Mouse (Mus musculus) CD4-positive, CD25-positive, alpha-beta regulatory T cell, adult 2 months (primary cell): ENCODE results near the gene Atf3.

Source experiments
- DNase-seq: peaks from one replicate; pipeline ENCODE4 v3.0.0-alpha.2; 2012; ENCODE audit warnings: low read depth, low spot score

The Atf3 gene

DNA sequence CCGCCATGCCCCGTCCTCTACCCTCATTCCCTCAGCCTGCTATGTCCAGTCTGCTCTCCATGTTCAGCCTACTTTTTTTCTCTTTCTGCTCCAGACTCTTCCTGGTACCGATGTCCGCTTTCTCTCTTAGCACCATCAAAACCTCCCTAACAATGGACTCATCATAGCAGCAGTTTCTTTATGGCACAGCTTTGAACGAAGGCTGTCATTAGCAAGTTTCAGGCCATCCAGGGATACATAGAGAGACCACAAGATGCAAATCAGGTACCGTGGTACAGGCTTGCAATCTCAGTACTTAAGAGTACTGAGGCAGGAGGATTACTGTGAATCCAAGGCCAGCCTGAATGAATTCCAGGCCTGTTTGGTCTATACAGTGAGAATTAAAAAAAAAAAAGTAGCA is 25.1 kb downstream of the Atf3 start:
- DNase-seq, result no peak

DNA sequence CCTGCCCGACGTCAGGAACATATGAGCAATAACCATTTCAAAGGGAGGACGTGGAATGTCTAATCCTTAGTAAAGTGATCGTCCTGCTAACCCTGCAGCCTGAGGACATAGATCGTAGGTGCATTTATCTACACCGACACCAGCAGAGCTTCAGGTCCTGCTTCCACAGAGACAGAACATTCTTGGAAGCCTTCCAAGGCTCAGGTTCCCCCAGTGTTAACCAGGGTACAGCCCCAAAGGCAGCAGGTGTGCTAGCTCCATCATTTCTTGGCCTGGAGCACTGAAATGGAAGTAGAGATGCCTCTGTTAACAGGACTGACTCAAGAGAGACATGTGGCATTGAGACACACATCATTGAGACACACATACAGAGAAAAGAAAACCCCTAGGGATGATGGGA is 25.6 kb downstream of the Atf3 start:
- no peak for DNase-seq

DNA sequence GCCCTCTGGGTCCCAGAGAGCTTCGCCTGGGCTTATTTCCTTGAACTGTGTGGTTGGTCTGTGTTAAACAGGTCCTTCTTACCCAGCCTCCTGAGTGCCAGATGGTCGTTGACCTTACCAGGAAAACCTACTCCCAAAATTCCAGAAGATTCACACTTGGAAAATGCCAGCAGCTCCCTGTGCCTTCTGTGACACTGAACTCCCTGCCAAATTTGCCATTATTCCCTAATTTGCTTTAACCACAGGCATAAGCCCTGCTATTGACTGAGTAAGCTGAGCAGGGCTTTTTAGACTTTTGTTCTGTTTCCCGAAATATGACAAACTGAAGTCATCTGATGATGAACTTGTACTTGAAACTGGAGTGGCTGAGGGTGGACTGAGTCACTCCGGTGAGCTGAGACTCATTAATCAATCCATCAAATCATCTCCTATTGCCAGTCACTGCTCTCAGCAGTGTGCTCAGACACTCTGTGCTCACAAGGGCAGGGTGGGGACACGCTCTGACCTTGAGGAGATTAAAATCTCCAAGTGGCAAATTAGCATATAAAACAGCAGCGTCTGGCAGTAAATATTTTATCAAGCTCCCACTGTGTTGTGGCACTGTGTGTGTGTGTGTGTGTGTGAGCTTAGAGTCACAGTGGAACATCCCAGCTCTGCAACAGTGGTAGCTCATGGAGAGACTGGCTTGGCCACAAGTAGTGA is 28.0 kb downstream of the Atf3 start:
- no peak for DNase-seq

DNA sequence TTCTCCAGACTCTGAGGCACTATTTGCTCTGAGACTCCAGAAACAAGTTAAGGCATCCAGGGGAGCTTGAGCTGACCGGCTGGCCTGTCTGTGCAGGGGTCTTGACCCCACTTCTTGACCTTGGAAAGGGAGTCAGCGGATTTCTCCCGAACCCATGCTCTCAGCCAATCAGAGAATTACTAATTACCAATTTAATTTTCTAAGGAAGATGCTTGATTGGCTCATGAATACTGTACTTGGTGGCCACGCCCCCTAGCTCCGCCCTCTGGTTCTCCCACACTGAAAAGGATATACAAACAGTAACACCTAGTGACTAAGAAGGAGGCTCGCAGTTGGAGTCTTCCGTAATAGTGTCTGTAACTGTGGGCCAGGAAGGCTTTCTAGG is 31.5 kb downstream of the Atf3 start:
- peak; percentile 70 for DNase-seq

DNA sequence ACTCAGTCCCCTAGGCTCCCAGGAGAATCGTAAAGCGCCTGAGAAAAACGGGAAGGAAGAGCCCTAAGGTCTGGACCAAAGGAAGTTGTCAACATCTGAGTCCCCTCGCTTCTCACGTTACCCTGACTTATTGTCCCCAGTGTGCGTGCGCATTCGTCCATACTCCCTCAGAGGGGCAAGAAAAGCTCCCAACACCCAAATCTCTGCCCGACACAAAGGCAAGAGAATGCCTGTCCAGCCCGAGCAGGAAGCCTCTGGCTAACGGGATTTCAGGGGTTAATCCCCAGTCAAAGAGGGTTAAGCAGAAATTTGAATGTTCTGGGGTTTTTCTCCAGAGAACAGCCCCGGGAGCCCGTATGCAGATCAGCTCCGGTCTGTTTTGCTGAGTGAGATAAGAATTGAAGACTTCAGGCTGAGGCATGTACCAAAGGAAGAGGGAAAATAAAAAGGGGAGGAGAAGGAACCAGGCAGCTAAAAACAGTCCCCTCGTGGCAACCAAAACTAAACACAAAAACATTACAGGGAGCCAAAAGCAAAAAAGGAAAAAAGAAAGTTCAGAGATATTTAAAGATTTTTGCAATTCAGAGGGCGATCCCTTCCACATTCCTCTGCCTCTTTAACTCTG is 32.0 kb downstream of the Atf3 start:
- DNase-seq, result peak; percentile 41

DNA sequence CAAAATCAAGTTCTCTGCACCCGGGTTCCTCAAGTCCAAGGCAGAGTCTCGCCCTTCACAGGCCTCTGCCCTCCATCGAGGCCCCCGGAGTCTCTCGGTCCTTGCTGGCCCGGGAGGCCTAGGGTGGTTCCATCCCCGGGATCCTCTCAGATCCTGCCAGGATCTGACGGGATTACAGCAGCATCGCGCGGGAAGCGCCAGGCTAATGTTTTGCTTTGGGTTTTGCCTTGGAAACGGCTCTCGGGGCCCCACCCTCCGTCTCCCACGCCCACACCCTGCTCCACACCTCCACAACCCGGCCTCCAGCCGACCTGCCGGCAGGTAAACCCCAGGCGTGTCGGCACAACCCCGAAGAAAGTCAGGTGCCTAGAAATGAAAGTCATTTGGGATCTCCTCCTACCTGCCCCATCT is 33.0 kb downstream of the Atf3 start:
- DNase-seq, result peak; percentile 62

DNA sequence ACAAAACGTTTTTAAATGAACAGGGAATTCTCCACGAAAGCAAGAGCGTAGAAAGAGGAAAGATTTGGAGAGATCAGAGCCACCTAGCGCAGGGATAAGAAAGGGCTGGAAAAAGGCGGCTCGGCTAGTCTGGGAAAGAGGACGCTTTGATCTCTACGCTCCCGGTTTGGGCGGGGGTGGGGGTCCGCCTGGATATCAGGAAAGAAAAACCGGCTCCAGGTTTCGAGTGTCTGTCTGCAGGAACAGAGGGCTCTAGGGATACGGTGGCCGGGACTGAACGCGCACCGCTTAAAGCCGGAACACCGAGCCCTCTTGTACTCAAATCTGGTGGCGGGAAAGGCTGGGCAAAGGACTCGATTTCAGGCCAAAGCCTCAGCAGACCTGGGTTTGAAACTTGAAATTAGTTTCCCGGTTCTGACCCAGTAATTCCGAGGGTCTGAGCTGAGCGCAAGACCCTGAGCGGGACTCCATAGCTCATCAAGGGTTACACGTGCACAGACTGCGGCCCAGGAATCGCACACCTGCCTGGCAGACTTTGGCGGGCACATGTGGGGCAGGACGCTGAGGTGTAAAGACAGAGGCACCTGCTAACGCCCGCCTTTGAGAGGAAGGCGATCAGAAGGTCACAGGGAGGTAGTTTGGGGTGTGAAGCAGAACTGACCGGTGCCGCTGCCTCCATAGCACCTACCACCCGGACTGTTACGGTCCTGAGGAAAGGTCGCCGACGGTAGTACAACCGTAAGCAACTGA is 33.6 kb downstream of the Atf3 start:
- DNase-seq, result peak; percentile 39

DNA sequence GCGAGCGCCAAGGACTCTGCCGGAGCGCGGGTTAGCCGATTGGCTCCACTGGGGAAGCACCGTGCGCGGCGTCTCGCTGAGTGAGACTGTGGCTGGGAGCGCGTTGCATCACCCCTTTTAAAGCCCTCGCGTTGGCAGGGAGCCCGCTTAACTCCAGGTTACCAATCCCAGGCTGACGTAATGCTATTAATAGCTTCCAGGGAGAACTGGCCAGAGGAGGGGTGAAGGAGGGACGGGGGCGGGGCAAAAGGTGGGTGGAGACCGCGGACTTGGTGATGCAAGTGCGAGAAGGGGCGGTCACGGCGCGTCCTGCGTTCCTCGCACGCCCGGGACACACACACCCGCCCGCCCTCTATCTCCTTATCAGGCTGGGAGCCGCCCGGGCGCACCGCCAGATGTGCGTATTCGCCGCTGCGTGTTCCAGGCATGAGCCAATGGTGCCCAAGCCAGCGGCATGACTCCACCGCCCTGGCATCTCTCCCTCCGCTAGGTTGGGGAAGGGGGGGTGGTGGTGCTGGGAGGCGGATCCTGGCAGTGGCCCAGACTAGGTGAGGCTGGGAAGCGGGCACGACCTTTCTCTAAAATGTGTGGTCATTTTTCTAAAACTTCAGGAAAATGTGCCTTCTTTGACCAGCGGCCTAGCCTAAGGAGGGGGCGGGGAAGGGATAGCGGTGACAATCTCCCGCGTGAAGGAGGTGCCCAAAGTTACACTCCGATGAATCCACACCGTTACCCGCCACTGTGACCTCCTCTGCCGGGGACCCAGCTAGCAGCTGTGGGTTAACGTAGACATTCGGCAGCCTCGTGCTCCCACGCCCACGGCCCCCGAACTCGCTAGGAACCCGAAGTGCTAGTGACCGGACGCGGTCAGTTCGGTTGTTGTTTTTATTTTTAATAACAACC is 34.4 kb downstream of the Atf3 start:
- peak; percentile 85 for DNase-seq

DNA sequence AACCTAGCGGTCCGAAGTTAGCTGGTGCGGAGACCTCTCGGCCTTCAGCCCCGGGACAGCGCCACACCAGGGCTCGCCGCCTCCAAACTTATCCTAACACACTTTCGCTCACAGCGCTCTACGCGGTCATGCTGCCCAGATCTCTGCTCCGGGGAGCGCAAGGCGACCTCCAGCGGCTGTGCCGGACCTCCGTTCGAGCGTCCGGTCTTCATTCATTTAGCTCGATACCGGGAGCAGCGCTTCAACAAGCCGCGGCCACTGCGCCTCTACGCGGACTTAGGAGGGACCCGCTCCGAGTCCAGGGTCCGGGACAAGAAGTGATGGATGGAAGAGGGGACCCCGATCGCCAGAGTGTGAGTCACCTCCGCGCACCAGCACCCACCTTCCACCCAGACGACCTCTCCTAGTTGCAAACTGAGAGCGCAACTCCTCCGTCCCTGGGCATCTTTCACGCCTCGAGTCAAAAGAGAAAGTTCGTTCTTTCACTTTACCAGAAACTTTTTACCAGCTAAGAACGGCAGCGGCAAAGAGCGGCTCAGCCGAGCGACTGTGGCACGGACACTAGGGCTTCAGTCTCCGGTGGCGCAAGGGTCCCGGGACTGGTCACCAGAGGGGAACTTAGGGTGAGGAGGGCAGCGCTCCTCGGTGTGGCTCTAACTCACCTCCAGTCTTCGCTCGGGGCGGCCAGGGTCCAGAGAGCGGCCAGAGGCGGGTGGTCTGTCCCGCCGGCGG is 35.2 kb downstream of the Atf3 start:
- peak; percentile 53 for DNase-seq

DNA sequence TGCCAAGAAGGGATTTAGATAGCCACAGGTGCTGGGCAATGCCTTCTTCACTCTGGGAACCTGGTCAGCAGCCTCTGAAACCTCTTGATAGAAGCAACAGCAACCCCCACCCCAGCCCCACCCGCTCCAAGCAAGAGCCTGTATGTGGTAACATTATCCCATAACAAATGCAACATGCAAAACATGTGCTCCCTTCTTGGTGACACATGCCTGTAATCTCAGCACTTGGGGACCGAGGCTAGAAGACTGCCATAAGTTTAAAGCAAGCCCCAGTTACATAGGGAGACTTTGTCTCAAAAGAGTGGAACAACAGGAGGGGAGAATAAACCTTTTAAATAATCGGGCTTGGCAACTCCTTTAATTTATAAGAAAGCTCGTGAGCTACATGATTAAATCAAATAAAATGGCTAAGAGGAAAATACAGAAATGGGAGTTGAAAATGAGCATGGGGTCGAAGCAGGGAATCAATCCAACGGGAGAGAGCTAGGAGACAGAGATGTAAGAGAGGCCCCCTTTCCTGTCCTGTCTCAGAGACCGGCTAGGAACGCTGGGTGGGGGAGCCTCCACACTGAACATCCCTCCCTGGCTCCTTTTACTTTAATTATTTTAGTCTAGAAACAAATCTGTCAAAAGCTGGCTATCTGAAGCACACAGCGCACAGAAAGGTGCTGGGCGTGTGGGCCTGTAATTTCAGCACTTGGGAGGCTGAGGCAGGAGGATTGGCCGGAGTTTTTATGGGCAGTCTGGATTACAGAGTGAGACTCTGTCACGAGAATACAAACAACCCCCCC is 36.2 kb downstream of the Atf3 start:
- no peak for DNase-seq

DNA sequence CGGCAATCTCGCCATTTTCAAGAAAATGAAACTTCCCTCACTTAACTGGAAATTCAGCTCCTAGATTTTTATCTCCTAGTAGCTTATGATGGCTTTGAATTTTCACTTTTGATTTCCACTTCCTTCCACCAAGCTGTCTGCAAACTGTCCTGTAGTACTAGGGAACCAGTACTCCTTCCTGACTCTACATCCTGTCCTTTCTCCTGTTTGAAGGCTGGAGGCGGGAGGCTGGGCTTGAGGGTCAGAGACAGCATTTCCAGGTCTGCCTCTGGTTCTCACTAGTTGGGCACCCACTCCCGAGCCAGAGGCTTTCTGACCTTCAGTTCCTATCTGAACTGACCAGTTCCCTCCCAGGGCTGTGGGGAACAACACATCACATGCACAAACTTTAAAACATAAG is 37.4 kb downstream of the Atf3 start:
- no peak for DNase-seq

DNA sequence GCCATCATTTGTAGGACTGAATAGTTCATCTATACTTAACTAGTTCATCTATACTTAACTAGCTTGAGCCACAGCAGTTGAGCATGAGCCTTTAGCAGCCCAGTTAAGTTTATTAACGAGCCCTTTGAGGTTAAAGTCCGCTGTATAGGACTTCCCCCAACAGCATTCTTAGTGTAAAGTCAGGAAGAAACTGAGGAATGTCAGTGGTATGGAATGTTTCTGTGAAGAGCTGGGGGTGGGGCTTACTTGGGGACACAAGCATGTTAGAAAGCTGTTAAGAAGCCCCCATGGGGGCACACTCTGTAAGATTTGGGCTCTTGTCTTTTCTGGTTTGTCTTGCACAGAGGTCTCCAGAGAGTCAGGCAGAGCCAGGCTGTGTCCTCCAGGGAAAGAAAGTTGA is 38.0 kb downstream of the Atf3 start:
- DNase-seq, result no peak

DNA sequence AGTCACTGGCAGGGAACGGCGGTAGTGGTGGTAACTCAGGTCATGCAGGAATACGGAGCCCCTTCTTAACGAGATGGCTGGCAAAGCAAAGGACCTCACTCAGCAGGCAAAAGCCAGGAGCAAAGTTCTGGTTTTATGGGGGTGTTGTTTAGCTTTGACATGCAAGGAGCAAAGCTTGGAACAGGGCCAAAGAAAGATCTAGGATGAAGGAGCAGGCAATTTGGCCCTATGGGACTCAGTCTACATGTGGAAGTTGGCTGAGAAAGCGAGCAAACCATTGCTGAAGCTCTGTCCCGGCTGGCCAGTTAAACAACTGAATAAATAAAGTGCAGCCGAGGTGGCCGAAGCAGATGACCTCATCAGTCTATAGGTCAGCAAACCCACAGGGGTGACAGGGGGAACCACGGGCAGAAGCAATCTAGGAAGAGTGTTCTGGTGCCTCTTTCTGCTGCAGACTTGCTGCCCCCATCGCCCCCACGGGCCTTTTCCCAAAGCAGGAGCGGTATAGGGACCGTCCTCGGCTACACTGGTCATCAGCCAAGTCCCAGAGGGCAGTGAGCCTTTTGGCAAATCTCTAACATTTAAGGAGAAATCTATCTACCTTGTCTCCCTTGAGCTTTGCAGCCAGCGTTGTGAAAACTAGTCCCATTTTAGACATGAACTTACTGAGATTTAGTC is 39.2 kb downstream of the Atf3 start:
- no peak for DNase-seq

DNA sequence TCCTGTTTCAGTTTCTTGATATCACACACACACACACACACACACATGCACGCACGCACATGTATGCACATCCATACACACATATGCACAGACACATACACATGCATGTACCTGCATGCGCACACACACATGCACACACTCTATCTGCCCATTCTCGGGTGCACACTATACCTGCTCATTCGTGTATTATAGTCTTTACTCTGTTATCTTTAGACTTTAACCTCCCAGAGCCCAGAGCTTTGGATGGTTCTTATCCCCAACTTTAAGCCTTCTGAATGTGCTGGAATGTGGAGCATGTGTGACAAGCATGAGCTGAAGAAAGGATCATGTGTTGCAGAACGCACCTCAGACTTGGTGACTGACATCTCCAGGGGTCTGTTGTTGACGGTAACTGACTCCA is 41.0 kb downstream of the Atf3 start:
- DNase-seq, result no peak

DNA sequence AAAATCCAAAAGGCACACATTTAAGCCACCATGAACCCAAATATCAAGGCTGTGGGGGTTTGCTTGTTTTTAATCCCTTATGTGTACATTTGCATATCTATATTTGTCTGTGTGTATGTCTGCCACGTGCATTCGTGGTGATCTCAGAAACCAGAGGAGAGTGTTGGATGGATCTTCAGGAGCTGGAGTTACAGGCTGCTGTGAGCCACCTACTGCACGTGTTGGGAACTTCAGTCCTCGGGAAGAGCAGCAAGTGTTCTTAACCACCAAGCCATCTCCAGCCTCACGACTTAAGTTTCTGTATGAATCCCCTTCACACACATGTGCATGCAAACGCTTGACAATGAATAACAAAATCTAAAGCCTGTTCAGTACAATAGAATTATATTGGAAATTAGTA is 45.4 kb downstream of the Atf3 start:
- peak; percentile 46 for DNase-seq

DNA sequence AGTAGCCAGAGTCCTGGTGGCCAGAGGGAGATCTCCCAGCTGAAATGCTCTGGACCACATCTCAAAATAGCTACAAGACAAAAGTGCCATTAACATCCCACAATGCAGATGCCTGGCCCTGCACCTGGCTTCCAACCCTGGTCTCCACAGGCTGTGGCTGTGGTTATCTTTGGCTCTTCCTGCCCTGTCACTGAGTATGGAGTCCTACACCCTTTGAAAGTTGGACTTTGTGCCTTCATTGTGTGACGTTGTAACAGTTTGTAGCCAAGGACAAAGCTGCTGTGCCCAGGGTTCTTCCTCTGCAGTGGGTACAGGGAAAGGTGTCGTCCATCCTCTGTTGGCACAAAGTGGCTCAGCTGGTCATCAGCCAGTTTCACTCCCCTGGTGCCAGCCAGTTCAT is 47.4 kb downstream of the Atf3 start:
- DNase-seq, result no peak

DNA sequence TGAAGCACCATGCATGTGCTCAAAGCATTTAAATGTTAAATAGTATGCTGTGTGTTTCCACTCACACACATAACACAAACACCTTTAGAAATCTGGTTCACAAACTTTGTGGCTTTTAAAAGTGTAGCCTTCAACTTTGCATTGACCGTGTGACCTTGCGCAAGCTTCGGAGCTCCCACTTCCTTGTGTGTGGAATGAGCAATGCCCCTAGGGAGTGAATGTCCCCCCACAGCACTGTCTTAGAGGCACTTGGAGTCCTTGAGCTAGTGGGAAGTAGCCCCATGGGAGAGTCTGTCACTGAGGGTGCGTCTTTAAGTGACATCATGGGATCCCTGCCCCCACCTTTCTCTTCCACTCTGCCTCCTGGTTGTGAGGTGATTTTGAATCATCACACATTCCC is 51.6 kb downstream of the Atf3 start:
- no peak for DNase-seq

DNA sequence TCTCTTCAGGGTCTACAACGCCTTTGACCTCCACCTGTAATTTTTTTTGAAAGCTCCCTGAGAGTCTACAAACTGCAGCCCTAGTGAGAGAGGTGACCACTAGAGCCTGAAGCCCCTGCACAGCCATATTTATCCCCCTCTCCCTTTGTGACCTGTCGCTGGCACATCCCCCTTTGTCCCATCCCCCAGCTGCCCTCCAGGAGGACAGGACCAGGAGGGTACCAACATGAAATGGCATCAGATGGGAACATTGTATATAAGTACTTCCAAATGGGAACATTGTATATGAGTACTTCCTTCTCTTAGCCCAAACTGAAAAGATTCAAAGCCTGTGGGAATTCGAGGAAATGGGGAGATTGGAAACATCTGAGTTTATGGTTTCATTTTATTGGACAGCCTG is 53.1 kb downstream of the Atf3 start, which contains the start of gene Fam71a:
TSS of gene Fam71a (minus strand) at position 101 of the 400 bp plus-strand sequence.
- DNase-seq, result no peak

DNA sequence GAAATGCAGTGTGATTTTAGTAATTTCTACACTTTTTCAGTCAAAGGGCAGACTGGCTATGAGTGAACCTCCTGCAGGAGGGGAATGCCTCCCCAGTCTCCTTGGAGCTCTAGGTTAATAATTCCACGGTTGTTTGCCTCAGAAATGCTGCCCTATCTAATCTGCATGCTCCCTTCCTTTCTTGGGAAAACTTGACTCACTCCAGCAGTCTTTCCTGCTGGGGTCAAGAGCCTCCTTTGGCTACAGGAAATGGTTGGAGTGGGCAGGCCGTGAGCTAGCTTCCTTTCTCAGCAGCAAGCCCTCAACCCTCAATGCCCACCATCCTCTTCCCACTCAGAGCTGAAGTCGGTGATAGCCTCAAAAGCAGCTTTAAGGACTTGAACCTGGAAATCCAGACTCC is 63.5 kb downstream of the Atf3 start:
- no peak for DNase-seq

DNA sequence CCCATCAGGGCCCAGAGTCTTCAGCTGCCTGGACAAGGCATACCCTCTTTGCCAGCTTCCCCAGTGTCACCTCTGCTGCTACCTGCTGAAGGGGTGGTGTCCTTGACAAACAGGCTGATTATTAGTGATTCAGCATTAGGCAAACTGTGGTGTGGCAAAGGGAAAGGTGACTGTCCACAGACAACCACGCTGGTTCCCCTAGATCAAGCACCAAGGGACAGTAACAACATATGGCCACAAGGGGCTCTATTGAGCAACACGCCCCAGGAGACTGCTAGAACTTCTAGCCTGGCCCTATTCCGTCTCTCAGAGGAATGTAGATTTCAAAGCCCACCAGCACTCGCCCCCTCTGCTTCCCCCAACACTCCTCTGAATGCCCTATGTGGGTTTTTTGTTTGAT is 64.8 kb downstream of the Atf3 start:
- DNase-seq, result peak; percentile 73
